Mouse (Mus musculus): ENCODE data around the gene Cacnb4.

Cacnb4 gene

DNA sequence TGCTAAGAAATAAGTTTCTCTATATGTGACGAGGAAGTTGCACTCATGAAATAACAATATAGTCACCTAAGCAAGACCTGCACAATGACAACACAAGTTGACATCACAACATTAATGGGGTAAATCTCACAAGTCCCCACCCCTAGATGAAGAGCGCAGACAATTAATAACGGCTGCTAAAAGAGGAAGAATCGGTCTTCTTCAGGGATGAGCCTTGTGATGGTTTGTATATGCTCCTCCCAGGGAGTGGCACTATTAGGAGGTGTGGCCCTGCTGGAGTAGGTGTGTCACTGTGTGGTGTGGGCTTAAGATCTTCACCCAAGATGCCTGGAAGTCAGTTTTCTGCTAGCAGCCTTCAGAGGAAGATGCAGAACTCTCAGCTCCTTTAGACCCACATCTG is 70.3 kb downstream of the Cacnb4 start:
- intact Hi-C loops (cut with DNase I): loop anchor here (5.0 kb wide), 1 partner anchor 304 kb away; no protein-coding TSS in a partner anchor

DNA sequence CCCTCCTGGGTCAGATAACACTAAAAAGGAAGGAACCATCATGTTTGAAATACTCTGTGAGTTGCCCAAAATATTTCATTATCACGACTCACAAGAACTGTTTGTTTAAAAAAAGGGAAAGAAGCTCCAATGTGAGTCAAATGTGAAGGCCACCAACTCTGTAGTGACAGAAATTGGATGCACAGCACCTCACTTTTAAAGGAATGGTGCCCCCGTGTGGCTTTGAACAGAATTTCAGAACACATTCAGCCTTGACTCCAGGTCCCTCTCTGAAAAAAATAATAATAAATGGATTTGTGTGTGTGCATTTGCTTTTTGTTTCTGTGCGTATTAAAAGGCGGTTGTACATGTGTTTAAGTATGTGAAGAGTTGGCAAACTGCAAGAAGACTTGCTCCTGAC is 71.3 kb downstream of the Cacnb4 start:
- intact Hi-C loops (cut with DNase I): loop anchor here (5.0 kb wide), 1 partner anchor 303 kb away; no protein-coding TSS in a partner anchor

DNA sequence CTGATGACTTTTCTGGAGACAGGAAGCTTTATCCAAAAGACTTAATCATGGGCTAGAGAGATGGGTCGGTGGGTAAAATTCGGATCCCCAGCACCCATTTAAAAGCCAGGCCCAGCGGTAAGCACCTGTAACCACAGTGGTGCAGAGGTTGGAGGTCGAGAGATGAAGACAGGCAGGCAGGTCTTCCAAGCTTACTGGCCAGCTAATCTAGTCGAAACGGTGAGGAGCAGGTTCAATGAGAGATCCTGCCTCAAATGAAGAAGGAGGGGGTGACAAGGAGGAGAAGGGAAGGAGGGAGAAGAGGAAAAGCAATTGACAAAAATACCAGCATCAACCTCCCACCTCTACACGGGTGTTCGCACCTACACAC is 72.0 kb downstream of the Cacnb4 start:
- intact Hi-C loops (cut with DNase I): loop anchor here (5.0 kb wide), 1 partner anchor 302 kb away; no protein-coding TSS in a partner anchor

DNA sequence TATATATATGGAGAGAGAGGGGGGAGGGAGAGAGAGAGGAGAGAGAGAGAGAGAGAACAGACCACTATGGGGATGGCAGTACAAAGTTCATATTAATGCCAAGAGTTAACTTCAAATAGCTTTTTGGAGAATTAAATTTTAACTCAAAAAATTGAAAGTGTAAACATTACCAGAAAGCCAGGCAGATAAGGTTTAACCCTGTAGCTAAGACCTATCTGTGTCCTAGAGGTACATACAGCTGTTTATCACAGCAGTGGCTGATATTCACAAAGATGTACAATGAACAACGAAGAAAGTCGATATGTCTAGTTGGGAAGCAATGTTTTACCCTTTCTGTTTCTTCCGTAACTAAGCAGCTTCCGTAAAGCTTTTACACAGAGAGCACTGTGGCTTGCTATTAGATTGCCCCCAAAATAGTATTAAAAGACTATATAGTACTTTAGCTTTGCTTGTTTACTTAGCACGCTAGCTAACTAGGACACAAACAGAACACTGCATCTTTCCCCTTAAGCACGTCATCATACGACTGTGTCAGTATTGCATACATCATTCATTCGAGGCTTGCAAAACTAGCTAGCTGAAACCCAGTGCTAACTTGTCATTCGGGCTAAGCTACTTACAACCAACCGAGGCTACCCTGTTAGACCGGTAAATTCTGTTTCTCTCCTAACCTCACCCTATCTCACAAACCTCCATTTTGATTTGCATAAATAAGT is 72.5 kb downstream of the Cacnb4 start:
- intact Hi-C loops (cut with DNase I): no loop called here

DNA sequence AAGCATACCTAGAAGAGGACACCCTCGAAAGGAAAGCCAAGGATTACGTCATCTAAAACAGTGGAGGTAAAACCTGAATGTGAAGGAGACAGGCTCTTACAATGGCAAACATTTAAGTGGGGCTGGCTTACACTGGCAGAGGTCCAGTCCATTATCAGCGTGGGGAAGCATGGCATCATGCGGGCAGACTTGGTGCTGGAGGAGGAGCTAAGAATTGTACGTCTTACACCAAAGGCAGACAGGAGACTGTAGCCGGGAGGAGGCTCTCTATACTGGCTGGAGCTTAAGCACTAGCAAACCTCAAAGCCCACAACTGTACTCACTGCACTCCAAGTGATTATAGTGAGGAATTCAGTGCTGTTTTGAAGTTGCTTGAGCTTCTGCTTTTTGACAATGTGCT is 73.2 kb downstream of the Cacnb4 start:
- intact Hi-C loops (cut with DNase I): no loop called here

DNA sequence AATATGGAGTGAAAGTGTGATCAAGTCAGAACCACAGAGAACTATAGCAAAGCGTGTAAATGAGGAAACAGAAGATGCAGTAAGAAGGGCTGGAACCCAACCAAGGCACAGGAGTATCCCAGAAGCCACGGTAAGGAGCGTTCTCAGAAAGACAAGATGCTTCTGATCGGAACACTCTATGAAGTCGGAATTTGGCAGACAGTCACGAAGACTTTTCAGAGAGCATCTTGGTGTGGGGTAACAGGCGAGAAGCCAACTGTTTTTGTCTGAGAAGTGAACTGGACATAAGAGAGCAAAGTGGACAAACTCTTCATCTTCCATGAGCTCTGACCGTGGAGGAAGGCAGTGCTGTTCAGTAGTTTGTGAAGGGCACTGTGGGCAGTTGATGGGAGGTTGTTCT is 73.7 kb downstream of the Cacnb4 start:
- intact Hi-C loops (cut with DNase I): no loop called here

DNA sequence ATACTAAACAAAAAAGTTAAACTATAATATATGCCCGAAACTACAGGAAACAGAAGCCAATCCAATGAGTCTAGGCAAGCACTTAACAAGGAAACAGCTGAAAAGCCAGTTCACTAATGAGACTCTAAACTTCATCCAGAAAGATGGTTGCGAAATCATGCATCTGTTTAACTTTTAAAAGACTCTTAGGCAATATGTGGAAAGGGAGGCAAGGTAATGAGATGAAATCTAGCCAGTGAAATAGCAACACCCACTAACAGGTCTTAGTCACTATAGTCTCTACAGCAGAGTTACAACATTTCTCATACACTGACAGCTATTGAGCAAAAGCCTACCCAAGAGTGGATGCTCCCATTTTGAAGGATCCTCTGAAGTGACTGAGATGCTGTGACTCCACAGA is 74.4 kb downstream of the Cacnb4 start:
- intact Hi-C loops (cut with DNase I): no loop called here

DNA sequence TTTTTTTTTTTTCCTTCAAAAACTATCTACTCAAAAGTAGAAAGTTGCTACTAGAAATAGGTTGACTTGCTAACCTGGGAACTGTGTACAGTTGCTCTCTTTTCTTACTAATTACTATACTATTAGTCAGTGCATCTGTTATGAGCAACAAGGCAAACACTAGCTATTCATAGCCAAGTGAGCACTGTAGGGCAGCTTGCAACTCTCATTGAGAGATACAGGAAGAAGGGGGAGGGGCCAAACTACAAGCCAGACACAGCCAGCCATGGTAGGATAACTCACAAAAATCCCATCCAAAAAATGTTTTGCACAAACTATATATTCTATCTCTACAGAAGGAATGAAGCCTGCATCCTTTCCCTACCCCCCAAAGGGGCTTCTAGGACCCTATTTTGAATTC is 79.1 kb downstream of the Cacnb4 start:
- intact Hi-C loops (cut with DNase I): loop anchor here (10.0 kb wide), 1 partner anchor 173 kb away; the partner anchor contains the start of gene Arl5a

DNA sequence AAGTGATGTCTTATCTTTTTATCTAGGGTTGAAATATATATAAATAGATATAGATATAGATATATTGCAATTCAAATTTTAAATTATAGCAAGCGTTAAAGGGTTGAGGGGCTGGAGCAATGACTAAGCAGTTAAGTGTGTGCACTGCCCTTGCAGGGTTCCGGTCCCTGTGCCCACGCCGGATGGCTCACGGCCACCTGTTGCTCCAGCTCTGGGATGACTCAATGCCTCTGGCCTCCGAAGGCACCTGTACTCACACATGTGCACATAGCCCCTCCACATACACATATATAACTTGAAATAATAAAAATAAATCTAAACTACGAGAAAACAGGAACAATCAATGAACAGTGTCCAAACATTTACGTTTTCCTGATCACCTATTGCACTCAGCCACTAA is 82.8 kb downstream of the Cacnb4 start:
- intact Hi-C loops (cut with DNase I): loop anchor here (5.0 to 10.0 kb wide), 2 partner anchors 169 to 287 kb away; partner anchors contain the start of gene Arl5a

DNA sequence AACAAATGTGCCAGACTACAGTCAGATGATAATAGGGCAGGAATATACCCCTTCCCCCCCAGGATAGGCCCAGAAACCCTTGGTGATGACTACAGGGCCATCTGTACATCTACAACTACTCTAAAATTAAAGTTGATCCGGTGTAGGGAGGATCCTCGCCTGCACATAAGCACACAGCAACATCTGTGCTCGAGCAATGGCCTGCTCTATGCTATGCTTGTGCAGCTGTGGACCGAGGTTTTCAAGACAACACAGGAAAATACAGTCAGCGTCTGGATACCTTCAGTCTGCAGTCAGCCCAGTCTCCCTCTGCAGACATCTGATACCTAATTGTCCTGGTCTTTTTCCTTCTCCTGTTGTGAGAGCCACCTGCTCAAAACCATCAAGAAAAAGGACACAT is 83.4 kb downstream of the Cacnb4 start:
- intact Hi-C loops (cut with DNase I): loop anchor here (5.0 to 10.0 kb wide), 2 partner anchors 168 to 286 kb away; partner anchors contain the start of gene Arl5a

DNA sequence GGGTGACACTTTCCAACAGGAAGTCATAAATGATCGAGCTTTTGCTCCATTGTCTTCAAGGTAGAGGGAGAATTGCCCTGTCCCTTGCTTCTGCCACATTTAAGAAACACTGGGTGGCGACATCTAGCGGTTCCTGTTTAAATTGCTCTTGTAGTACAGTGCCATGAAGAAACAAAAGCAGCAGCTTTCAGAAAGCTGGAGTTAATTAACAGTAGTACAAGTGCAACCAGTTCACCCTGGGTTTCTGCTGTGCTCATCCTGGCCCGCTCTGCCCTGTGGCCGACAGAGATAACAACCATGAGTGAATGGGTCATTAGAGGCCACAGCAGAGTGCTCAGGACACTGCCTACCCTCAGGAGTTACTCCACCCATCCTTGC is 85.7 kb downstream of the Cacnb4 start:
- intact Hi-C loops (cut with DNase I): loop anchor here (5.0 to 10.0 kb wide), 2 partner anchors 166 to 284 kb away; partner anchors contain the start of gene Arl5a

DNA sequence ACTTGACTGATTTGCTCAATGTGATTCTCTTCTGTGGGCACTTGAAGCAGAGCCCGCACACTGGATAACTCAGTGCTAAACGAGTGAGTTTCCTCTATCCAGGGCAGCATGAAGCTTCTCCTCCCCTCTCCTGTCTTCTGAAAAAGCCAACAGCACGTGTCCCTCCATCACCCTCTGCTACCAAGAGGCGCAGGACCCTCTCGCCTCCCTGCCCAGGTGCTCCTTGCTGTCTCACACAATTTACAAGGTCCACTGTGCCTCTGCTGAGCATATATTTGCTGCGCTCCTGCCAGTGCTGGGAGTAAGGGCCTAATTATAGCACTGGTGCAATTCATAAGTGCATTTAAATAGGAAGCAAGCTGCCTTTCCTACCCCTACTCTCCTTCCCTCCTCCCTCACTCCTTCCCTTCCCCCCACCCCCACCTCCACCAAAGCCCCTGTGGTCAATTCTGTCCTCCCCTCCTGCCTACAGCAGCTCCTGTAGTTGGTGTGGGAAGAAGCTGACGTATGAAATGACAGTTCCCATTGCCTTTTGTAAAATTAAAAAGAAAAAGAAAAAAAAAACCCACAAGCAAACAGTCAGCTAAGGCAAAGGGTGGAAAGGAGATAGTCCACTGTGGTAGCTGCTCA is 86.2 kb downstream of the Cacnb4 start:
- intact Hi-C loops (cut with DNase I): loop anchor here (5.0 to 10.0 kb wide), 2 partner anchors 166 to 283 kb away; partner anchors contain the start of gene Arl5a

DNA sequence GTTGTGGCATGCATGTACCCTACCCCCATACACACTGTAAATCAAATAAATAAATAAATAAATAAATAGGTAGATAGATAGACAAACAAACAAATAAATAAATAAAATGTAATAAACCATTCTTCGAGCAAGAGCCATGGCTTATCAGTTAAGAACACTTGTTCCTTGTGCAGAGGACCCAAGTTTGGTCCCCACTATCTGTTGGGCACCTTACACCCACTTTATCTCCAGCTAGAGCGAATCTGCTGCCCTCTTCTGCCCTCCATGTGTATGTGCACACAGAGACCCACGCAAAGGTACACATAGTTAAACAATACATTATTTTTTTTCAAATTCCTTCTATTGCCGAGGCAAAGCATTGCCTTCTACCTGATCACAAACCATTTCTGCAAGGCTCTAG is 87.1 kb downstream of the Cacnb4 start:
- intact Hi-C loops (cut with DNase I): loop anchor here (2.0 kb wide), 1 partner anchor 327 kb away; no protein-coding TSS in a partner anchor

DNA sequence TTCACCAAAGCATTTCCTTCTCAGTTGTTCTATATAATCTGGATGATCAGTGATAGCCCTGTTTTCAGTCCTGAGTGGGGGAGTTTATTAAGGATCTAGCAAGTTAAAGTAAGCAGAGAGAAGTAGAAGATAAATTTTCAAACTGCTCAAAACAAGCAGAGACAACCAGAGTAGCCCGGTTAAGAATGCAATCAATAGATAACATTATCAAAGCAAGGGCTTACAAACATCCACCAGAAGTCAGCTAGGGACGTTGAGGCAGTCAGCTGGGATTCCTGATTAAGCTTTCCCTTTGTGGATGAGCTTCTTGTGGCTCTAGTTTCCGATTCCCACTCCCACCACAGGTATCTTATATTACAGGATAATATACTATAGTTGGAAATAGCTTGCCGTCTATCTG is 91.2 kb downstream of the Cacnb4 start:
- intact Hi-C loops (cut with DNase I): no loop called here

DNA sequence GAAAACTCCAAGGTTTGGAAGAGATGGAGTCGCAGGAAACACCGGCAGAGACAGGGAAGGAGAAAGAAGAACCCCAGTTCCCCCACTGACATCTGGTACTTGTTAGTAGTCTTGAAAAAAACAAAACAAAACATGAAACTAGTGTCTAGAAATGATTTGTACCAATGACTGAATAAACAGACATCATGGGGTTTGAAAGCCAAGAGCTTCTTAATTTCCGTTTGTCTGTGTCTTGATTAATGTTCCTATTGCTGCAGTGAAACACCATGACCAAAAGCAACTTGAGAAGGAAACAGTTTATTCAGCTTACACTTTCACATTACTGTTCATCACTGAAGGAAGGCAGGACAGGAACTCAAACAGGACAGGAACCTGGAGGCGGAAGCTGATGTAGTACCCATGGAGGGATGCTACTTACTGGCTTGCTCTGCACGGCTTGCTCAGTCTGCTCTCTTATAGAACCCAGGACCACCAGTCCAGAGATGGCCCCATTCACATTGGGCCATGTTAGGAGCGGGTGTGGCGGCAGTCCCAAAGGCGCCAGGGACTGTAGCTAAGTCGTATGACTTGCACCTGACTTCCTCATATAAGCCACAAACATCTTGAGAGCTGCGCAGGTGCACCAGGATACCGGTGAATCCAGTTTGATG is 95.4 kb downstream of the Cacnb4 start:
- intact Hi-C loops (cut with DNase I): no loop called here

DNA sequence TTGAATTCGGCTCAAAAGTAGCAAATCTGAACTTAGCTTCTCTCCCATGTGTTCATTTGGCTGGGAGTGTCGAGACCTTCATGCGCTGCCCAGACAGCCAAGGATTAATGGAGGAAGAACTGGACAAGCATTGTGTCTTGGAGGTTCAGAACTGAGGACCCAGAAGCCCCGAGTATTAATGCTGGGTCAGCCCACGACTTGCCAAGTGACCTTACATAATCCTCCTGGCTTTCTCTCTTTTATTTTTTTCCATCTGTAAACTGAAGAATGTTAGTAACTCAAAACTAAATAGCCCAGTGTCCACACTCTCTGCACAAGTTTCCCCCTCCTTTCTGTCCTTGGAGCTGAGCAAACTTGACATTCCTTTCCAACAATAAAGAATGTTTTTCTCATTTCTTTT is 95.9 kb downstream of the Cacnb4 start:
- intact Hi-C loops (cut with DNase I): no loop called here

DNA sequence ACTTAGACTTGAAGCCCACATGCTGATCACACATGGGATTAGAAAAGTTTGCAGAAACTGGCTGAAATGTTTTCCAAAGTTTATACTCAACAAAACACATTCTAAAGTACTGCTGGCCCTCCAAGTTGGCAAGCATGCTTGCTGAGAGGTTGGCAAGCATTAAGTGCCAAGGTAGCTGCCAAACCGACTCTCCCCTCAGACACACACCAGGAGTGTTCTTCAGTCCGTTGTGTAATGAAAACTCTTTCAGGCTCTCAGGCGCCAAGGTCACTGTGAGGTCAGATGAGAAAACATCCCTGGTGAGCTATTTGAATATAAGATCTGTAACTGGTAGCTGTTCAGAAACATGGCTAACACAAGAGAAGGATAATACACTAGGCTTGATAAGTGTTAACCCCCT is 97.8 kb downstream of the Cacnb4 start:
- intact Hi-C loops (cut with DNase I): no loop called here

DNA sequence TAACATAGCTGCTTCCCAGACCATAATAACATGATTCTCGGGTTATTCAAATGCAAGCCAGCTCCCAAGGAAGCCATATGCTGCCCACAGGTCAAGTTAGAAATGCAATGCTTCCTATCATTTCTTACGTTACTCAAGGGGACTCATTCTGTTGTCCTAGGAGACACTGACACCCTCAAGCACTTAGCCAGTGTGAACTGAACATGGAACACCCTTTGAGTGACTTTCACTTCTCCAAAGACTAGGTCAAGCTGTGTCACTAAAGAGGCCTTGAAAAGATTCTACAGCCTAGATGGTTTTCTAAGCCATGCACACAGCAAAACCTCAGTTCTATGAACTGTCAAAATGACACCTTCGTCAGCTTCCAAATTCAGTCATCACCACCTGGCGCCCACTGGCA is 98.9 kb downstream of the Cacnb4 start:
- intact Hi-C loops (cut with DNase I): no loop called here

DNA sequence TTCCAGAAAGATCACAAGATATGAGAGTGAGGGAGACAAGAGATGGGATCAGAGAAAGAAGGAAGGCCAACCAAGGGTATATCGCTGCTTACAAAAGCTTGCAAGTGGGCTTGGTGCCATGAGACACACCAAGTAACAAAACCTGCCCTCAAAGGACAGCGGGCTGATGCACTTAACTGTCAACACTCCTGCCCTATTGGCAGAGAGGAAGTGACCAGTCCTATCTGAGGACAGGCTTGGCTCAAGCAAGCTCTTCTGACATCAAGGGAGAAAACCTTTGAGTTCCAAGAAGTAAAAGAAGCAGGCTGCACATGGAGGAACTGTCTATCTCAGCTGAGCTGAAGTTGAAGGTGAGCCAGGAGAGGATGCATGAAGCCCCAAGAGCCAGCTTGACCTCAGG is 100.1 kb downstream of the Cacnb4 start:
- intact Hi-C loops (cut with DNase I): no loop called here

DNA sequence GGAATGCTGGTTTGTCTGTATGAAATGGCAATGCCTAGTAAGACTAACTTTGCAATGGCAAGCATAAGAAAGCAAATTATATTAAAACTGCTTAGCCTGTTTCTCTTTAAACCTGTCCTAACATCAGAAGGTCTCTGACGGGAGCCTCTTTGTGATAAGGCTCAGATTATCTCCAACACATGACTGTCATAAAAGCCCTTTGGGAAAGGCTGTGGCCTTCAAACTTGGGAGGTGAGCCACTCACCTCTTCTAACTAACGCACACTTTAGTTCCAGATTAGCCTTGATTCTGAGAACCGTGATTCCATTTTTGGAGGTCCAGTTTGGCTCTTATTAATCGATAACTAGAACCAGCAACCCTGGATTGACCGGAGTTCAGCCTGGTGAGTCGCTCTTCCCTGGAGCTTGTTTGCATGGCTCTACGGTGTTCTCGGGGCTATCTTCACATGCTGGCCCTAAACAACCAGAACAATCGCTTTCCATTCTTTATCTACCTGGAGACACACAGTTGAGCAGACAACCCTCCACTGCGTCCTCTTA is 100.9 kb downstream of the Cacnb4 start:
- intact Hi-C loops (cut with DNase I): no loop called here

DNA sequence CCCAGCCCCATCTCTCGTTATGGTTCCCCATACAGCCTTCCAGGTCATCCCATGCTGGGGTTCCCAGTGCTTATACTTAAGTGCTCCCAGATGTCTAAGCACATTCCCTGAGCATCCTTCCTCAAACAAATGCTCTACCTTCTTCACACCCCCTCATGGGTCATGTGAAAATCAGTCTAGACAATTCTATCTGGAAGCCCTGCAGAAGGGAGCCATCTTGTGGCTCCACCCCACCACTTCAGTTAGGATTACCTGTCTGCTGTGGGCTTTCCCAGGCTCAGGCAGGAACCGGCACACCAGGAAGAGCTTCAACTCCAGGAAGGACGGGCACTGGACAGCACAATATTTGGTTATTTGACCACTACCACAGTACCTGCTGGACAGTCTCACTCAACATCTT is 101.7 kb downstream of the Cacnb4 start:
- intact Hi-C loops (cut with DNase I): no loop called here

DNA sequence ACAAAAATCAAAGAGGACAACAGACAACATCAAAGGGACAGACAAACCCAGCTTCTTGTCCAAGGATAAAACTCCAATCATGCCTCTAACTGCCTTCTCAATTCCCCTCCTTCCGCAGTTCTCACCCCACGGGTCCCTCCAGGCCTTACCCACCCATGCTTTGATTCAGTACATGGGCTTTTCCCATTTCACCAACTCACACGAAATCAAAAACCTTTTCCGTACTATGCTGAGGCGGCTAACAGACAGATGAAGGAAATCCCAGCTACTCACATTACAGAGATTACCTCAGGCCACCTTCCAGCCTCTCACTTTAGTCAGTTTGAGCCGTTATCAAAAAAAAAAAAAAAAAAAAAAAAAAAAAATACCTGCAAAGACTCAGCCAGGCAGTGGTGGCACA is 104.4 kb downstream of the Cacnb4 start:
- intact Hi-C loops (cut with DNase I): no loop called here

Measured in adrenal gland (tissue).